Mouse (Mus musculus) lung, embryonic 14.5 days (tissue): ENCODE results near the gene Fndc11. TPM values are rescaled to one million over a fixed set of nuclear protein-coding genes. Genes with fewer than 3 reads are reported as not detected.

Source experiments
- ATAC-seq: fragments of 200-750 bp; cut with Nextera tagmentation; 2 replicates; pipeline ENCODE4 v1.8.0; 2017; ENCODE audit warnings: mild to moderate bottlenecking, moderate TSS enrichment, moderate library complexity; ENCODE audit not compliant: insufficient read depth
- DNase-seq: peaks from one replicate; pipeline ENCODE4 v3.0.0-alpha.2; 2015
- H3K27ac ChIP-seq: fragments of 300-500 bp; sonication (generic); 2 replicates; pipeline ENCODE4 v1.5.1; 2014; ENCODE audit warnings: low read depth, mild to moderate bottlenecking, moderate library complexity
- H3K27me3 ChIP-seq: fragments of 300-500 bp; sonication (generic); 2 replicates; pipeline ENCODE4 v1.6.1; 2014; ENCODE audit warnings: low read length, control low read depth; ENCODE audit not compliant: insufficient read depth
- H3K36me3 ChIP-seq: fragments of 300-500 bp; sonication (generic); 2 replicates; pipeline ENCODE4 v1.6.1; 2014; ENCODE audit warnings: control low read depth; ENCODE audit not compliant: insufficient read depth
- H3K4me1 ChIP-seq: fragments of 300-500 bp; sonication (generic); 2 replicates; pipeline ENCODE4 v1.6.1; 2014; ENCODE audit warnings: antibody characterized with exemption, control low read depth; ENCODE audit not compliant: insufficient read depth
- H3K4me2 ChIP-seq: fragments of 300-500 bp; sonication (generic); 2 replicates; pipeline ENCODE4 v1.6.1; 2014; ENCODE audit warnings: mild to moderate bottlenecking
- H3K4me3 ChIP-seq: fragments of 300-500 bp; sonication (generic); 2 replicates; pipeline ENCODE4 v1.5.1; 2014; ENCODE audit warnings: low read depth, low read length
- H3K9ac ChIP-seq: fragments of 300-500 bp; sonication (generic); 2 replicates; pipeline ENCODE4 v1.6.1; 2014
- H3K9me3 ChIP-seq: fragments of 300-500 bp; sonication (generic); 2 replicates; pipeline ENCODE4 v1.6.1; 2016; ENCODE audit warnings: low read depth, low read length, control low read depth
- CTCF ChIP-seq: IDR thresholded peaks from 2 replicates; pipeline ENCODE4 v1.5.1; 2016; ENCODE audit warnings: antibody characterized with exemption, low read depth
- WGBS: fragments of 180-500 bp; shearing (Covaris S2); extraction: QIAGEN DNeasy Blood & Tissue Kit; methylation state at CpG from one replicate; pipeline ENCODE4 v1.1.7; 2014; 5-methylcytosine and 5-hydroxymethylcytosine counted together
- polyA plus RNA-seq: library from polyadenylated mRNA; unstranded; fragments of >200 nt; fragmentation: Nextera tagmentation; extraction: Ambion mirVana; gene quantifications from 2 replicates; pipeline ENCODE4 v1.2.1, GENCODE M21; 2014

The Fndc11 gene
- polyA plus RNA-seq, 1 experiment from 2014 or later: 0.21 TPM

- ATAC-seq (no peak), DNase-seq (no peak)
- Histone ChIP-seq H3K36me3 (no peaks in the 10 kb centered on the region), H3K4me2 (no peak within 1 kb of the TSS), H3K9ac (no peak within 1 kb of the TSS), H3K4me1 (no peaks in the 10 kb centered on the region), H3K27me3 (no peaks in the 10 kb centered on the region), H3K4me3 (no peak within 1 kb of the TSS), H3K9me3 (no peaks in the 10 kb centered on the region), H3K27ac (no peak within 1 kb of the TSS)
- no peak for TF ChIP-seq CTCF
- WGBS: 84% methylated on average over 3 of the region's 3 CpGs
Observed at GRCm38 (mm10) chr2:181202422-181202821, 17.4 kb upstream of the Fndc11 start, which contains the start of gene Ptk6. Gene Ptk6 (minus strand): TSS chr2:181202789.

DNA sequence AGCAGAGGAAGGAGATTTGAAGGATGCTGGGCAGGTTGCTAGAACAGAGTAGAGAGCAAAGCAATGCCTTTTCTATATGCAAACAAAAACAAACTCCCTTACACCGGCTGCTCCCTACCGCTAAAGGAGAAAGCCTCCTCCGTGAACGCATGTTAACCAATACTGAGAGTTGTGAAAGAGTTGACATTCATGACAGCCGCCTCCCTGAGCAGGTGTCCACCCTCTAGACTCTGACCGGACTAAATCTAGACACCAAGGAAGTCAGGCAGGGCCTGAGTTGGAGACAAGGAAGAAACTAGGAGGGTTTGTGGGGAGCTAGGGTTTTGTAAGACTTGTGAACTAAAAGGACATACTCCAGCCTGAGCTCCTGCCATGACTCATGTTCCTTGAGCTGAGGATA lies 16.9 kb upstream of the Fndc11 start:
- Histone ChIP-seq H3K4me1 (no peaks in the 10 kb centered on the region), H3K27ac (no peak overlapping the region), H3K27me3 (no peaks in the 10 kb centered on the region), H3K4me3 (no peak overlapping the region), H3K9ac (no peak overlapping the region), H3K9me3 (no peaks in the 10 kb centered on the region), H3K4me2 (no peak overlapping the region), H3K36me3 (no peaks in the 10 kb centered on the region)
- TF ChIP-seq CTCF: no peak
- DNase-seq: no peak
- 74% methylated on average over 6 of the region's 6 CpGs for WGBS
- no peak for ATAC-seq

- no peak for DNase-seq
- Histone ChIP-seq H3K4me2 (no peak overlapping the region), H3K9ac (no peak overlapping the region), H3K36me3 (no peaks in the 10 kb centered on the region), H3K27me3 (no peaks in the 10 kb centered on the region), H3K4me3 (no peak overlapping the region), H3K4me1 (no peaks in the 10 kb centered on the region), H3K27ac (no peak overlapping the region), H3K9me3 (no peaks in the 10 kb centered on the region)
- no peak for ATAC-seq
- no peak for TF ChIP-seq CTCF
- 76% methylated on average over 5 of the region's 5 CpGs for WGBS
Observed at GRCm38 (mm10) chr2:181205678-181206077, 14.1 kb upstream of the Fndc11 start.

- H3K9ac ChIP-seq: no peak overlapping the region
- no peak for TF ChIP-seq CTCF
- ATAC-seq (peak; percentile 52; the same call in 1 of the 2 replicates), DNase-seq (no peak)
- H3K4me3 ChIP-seq: no peak overlapping the region
- H3K36me3 ChIP-seq: no peaks in the 10 kb centered on the region
- H3K27me3 ChIP-seq: peaks cover 1% of the 10 kb centered on the region; the same call in 1 of the 2 replicates
- no peaks in the 10 kb centered on the region for H3K4me1 ChIP-seq
- H3K4me2 ChIP-seq: no peak overlapping the region
- 73% methylated on average over 9 of the region's 9 CpGs for WGBS
- no peak overlapping the region for H3K27ac ChIP-seq
- H3K9me3 ChIP-seq: no peaks in the 10 kb centered on the region
Observed at GRCm38 (mm10) chr2:181206118-181206517, 13.7 kb upstream of the Fndc11 start.

DNA sequence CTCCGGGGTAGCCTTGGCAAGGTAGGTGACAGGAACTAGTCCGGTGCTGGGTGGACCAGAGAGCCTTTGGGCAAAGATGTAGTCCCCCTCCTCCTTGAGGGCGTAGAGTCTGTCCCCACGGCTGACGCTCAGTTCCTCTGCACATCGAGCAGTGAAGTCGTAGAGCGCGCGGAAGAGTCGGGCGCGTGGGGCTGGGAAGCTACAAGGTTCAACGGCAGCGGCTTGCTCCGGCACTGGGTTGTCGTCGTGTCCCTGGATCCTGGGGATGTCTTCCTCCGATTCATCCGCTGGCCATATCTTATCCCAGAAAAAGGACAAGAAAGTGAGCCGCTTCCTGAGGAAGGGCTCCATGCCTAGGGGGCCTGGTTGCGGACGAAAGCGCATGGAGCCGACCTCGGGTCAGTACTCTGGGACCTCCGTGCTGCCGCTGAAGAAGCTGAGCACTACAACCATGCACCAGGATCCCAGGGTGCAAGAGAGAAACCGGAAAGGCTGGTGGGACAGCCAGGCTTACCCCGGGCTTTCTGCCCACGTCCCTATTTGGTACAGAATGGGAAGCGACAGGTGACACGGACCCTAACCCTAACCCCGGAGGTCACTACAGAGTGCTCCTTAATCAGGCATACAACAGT lies 7.3 kb upstream of the Fndc11 start:
- H3K4me2 ChIP-seq: peak overlapping the region; percentile 62
- no peak overlapping the region for H3K27ac ChIP-seq
- no peak for DNase-seq
- no peaks in the 10 kb centered on the region for H3K36me3 ChIP-seq
- TF ChIP-seq CTCF: no peak
- WGBS: 4% methylated on average over 34 of the region's 34 CpGs
- H3K4me3 ChIP-seq: peak overlapping the region; percentile 33
- H3K9ac ChIP-seq: peak overlapping the region; percentile 22
- H3K9me3 ChIP-seq: no peaks in the 10 kb centered on the region
- H3K27me3 ChIP-seq: peaks cover 35% of the 10 kb centered on the region
- ATAC-seq: peak; percentile 60
- H3K4me1 ChIP-seq: no peaks in the 10 kb centered on the region

DNA sequence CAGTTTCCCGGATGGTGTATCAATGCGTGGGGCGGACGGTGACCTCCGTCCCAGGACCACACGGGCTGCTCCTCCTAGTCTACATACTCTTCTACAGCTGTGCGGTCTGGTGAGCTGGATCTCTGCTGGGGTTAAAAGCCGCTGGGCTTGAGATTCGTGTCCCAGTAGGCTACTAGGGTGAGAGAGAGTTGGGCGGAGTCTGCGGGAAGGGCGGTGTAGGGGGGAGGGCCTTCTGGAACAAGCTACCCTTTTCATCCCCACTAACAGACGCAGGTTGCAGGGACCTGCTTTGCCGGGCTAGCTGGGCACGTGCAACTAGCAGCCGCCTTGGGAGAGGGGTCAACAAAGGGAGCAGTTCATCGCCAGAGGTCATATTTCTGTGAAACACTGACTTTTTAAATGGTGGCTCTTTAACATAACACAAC lies 6.8 kb upstream of the Fndc11 start, which contains the start of gene Srms:
TSS of gene Srms (minus strand) at position 165 of the 425 bp plus-strand sequence.
- H3K27me3 ChIP-seq: peaks cover 35% of the 10 kb centered on the region
- ATAC-seq (peak; percentile 66; the same call in 1 of the 2 replicates), DNase-seq (peak; percentile 38)
- H3K4me2 ChIP-seq: peak within 1 kb of the TSS; percentile 62
- no peaks in the 10 kb centered on the region for H3K36me3 ChIP-seq
- peak within 1 kb of the TSS; percentile 22 for H3K9ac ChIP-seq
- H3K4me1 ChIP-seq: no peaks in the 10 kb centered on the region
- peak within 1 kb of the TSS; percentile 33 for H3K4me3 ChIP-seq
- H3K27ac ChIP-seq: no peak within 1 kb of the TSS
- H3K9me3 ChIP-seq: no peaks in the 10 kb centered on the region
- WGBS: 1% methylated on average over 17 of the region's 17 CpGs
- TF ChIP-seq CTCF: no peak

- no peak for ATAC-seq
- H3K36me3 ChIP-seq: no peaks in the 10 kb centered on the region
- 80% methylated on average over 6 of the region's 6 CpGs for WGBS
Observed at GRCm38 (mm10) chr2:181216037-181216436, 3.8 kb upstream of the Fndc11 start.

More at GRCm38 (mm10) chr2:181216037-181216436, 3.8 kb upstream of the Fndc11 start:
- Histone ChIP-seq H3K27ac (no peak overlapping the region), H3K9me3 (no peaks in the 10 kb centered on the region), H3K4me2 (no peak overlapping the region), H3K4me1 (peaks cover 4% of the 10 kb centered on the region; the same call in 1 of the 2 replicates), H3K4me3 (no peak overlapping the region), H3K9ac (no peak overlapping the region), H3K27me3 (peaks cover 35% of the 10 kb centered on the region)
- no peak for TF ChIP-seq CTCF
- no peak for DNase-seq
